Mouse (Mus musculus) gonadal fat pad, adult 2 months (tissue): ENCODE measurements around the gene Spns1. TPM values are rescaled to one million over a fixed set of nuclear protein-coding genes. Genes with fewer than 3 reads are reported as not detected.
"Not testable (repeated sequence)": the region's sequence is repeated elsewhere in the genome, so short reads cannot be mapped to it uniquely, and the experiment has no call there.

Source experiments
- DNase-seq: peaks from one replicate; pipeline ENCODE4 v3.0.0-alpha.2; 2012; ENCODE audit warnings: low read depth
- polyA plus RNA-seq: library from polyadenylated mRNA; depleted of rRNA; stranded (reverse); fragments of >200 nt; gene quantifications from 2 replicates; pipeline ENCODE4 v1.2.3, GENCODE M21; 2012; rRNA removed

The Spns1 gene
- polyA plus RNA-seq = 144 and 156 TPM in 2 replicates

DNA sequence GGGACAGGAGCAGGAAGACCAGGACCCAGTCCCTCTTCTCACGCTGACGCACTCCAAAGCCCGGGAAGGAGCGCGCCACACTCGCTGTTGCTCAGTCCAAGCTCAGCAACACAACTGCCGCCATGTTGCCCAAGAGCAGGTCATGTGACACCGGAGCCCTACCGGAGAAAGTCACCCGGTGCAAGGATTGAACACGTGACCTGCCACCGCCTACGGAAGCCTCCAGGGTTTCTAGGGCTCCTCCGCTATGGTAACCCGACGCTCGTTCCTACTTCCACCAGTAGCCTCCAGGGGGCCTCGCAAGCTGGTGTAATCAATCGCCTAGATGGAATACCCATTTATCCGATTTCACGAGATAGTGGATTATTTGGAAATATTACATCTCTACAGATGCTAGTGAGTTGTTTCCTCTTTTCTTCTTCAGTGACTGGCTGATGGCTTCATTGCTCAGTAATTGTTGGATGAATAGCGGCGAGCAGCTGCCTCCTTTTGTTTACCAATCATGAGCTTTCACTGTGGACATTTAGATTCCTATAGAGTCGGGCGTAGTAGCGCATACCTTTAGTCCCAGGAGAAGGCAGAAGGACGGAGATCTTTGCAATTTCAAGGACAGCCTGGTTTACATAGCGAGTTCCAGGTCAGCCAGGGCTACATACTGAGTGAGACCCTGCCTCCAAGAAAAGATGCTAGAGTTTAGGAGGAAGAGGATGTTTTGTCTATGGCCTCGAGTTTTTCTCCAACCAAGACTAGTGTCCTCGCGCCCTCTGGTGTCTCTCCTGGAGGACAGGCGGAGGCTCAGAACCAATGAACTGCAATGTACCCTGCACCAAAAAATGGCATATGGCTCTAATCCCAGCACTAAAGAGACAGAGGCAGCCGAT is at the start of gene Spns1:
Spns1 (minus strand) TSS at position 173 of the 881 bp plus-strand sequence.
- DNase-seq = peak; percentile 82

DNA sequence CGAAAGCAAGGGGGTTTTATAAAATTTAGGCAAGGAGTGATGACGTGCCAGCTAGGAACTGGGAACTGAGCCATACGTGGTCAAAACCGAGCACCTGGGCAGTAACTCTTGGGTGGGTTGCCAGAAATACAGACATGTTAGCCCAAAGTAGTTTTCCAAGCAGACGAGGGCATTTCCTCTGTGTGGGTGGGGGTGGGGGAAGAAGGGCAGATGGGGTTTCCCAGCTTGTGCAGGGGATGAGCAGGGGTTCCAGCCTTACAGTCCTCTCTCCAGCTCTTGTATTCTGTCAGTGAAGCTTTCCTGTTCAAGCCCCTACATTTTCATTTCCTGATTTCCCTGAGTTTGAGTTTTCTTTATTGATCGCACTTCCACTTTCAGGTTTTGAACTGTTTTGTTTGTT is 46.9 kb upstream of the Spns1 start:
- DNase-seq = no peak

DNA sequence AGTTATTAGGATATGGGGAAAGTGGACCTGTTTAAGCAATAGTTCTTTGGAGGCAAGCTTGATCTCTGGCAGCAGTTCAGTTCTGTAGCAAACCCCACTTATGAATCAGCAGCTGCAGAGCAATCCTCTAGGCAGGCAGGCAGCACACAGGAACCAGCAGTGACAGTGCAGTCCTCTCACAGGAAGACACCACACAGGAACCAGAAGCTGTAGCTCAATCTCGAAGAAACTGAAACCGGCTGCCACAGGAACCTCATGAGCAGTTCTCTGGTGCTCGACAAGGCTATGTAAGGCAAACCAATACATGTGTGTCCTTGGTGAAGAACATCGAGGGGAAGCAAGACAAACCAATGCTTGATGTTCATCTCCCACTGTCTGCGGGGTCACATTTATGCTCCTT is 44.5 kb upstream of the Spns1 start:
- no peak for DNase-seq

DNA sequence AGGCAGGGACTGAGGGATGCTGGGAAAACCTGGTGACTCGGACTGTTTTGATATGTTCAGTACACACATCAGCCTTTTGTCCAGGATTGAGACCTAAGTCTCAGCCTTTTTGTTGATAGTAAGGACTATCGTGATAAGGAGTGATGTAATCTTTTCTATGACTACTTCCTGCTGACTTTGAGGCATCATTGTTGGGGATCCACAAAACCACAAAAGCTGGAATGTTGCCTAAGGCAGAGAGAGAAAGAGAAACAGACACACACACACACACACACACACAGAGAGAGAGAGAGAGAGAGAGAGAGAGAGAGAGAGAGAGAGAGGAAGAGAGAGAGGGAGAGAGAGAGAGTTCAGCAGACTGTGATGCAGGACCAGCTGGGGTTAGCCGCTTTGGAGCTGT is 41.2 kb upstream of the Spns1 start:
- no peak for DNase-seq

DNA sequence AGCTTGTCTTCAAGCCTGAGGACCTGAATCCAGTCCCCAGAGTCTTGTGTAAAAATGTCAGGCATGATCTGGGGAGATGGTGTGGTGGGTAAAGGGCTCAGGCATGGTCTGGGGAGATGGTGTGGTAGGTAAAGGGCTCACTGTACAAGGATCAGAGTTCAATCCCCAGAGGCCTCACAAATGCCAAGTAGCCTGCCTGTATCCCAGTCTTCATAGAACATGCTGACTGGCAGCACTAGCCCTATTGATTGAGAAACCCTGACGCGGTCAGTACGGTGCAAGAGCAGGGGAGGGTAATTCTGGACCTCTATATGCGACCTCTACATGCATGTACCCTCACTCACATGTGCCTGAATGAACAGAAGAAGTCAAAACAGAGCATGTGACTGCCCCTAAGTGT is 40.4 kb upstream of the Spns1 start:
- DNase-seq = no peak

DNA sequence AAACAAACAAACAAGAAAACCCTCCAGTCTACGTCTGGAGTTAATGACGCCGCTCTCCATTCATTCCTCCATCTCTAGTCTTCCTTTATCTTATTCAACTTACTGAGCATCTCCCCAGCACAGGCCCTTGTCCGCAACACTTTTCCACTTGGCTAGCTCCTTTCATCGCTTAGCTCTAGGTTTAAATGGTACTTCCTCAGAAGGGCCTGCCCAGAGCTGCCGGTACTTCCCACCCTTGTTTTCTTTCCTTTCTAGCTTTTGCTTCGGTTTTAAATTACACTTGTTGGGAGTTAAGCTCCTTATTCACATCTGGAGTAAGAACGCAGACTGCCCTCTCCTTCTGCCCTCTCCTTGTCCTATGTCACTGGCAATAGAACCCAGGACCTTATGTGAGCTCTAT is 39.8 kb upstream of the Spns1 start:
- DNase-seq = no peak

DNA sequence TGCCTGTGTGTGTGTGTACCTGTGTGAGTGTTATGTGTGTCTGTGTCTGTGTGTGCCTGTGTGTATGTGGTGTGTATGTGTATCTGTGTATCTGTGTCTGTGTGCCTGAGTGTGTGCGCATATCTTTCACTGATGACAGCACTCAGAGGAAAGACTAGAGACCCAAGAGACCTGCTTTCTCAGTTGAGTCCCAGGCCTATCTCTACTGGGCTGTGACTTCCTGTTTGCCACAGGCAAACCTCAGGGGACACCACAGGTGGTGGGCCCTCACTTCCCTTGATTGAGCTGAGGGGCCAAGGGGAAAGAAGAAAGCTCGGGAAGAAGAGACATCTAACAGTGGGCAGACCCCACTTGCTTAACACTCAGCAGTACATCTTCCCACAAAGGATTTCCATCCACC is 39.4 kb upstream of the Spns1 start:
- DNase-seq = no peak

DNA sequence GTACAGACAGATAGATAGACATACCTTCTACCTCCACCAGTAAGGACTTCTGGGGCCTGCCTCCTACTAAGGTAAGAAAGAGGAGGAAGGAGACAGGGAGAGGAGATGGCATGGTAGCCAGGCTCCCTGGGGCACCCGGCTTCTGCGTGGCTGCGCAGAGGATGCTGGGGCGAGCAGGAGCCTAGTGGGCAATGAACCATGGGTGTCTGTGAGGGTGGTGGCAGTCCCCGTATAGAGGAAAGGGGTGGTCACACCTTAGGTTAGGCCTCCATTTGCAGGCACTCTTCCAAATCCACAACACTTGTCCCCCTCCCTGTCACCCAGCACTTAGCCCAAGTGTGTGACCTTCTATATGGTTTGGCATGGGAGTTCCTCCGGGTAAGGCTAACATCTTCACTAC is 37.5 kb upstream of the Spns1 start, which contains the start of gene Cd19:
Cd19 (minus strand) TSS at position 165 of the 400 bp plus-strand sequence.
- DNase-seq = no peak

DNA sequence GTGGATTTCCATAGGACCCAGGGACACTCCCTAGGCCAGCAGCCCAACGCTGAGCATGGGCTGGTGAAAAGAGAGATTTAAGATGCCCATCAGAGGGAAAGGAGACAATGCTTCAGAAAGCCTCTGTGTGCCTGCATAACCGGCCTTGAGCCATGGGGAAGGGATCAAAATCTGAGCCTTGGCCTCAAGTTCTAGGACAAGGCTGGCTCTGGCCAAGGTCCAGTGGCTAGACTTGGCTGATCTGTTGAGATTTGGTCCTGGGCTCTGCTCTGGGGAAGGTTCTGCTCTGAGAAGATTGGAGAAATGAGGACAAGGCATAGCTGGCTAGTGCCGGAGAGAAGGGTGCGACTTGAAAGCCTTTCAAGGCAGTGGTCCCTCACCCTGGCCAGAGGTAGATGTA is 33.8 kb upstream of the Spns1 start:
- no peak for DNase-seq

DNA sequence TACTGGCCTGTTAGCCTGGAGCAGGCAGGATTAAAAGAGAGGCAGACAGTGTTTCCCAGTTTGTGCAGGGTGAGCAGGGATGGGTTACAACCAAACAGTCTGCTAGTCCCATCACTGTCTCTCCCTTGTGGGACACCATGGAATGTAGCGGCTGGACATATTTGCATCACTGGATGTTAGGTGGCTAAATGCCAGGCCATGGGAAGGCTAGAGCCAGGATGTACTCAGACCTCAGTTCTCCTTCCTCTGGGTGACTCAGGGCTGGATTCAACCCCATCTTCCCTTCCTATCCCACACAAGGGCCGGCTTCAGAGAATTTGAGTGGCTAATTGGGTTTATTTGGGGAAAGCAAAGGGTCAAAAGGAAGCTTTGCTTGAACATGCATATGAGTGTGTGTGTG is 31.4 kb upstream of the Spns1 start:
- DNase-seq = no peak

DNA sequence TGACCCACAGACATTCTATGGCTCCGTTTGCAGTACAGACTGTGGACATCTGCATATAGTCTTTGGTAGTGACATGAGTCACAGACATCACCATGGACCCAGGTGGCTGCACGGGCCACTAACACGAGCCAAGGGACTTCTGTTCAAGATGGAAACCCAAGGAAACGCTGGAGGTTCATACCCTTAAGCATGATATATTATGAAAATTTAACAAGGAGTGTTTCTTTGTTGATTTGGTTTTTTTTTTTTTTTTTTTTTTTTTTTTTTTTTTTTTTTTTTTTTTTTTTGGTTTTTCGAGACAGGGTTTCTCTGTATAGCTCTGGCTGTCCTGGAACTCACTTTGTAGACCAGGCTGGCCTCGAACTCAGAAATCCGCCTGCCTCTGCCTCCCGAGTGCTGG is 25.3 kb upstream of the Spns1 start:
- DNase-seq = not testable (repeated sequence)

DNA sequence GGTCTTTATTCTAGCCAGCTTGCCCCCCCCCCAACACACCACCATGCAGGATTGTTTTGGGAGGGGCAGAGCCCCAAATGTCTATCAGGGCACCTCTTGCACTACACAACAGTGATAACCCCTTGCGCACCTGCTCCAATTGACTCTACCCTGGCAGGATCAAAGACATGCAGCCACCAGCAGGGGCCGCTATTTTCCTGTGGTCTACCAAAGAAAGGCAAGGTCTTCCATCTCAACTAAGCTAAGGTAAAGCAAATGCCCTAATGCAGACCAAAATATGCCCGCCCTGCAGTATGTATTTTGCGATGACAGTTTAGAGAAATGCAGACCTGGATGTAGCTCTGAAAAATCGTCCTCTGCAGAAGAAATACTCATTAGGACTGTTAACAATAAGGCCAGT is 22.3 kb upstream of the Spns1 start:
- DNase-seq = no peak

DNA sequence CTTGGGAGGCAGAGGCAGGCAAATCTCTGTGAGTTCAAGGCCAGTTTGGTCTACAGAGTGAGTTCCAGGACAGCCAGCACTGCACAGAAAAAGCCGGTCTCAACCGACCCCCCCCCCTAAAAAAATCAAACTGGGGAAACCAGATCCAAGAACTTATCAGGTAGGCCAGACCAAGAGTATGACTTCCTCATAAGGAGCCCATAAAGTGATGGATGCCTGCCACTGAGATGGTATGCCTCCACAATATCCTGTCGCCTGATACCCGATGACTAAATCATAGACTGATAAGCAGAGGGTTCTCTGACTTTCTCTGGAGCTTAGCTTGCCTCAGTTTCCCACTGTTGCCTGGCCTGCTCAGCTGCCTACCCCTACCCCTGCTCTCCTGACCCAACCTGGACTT is 20.6 kb upstream of the Spns1 start:
- DNase-seq = no peak

DNA sequence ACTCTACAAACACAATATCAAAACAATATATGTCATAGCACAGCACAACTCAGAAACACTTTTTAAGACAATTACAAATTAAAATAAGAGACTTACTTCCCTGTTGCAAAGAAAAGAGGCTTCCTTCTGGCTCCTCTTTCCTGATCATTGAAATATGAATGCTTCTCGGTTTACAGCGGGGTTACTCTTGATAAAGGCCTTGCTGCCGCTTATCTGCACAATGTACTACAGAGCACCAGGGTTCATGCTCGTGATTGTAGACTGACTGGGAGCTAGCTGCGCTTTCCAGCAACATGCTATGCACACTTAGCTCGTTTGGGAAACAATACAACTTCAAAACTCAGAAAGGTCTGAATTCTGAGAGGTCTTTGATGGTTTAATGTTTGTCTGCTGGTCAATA is 20.0 kb upstream of the Spns1 start:
- no peak for DNase-seq

DNA sequence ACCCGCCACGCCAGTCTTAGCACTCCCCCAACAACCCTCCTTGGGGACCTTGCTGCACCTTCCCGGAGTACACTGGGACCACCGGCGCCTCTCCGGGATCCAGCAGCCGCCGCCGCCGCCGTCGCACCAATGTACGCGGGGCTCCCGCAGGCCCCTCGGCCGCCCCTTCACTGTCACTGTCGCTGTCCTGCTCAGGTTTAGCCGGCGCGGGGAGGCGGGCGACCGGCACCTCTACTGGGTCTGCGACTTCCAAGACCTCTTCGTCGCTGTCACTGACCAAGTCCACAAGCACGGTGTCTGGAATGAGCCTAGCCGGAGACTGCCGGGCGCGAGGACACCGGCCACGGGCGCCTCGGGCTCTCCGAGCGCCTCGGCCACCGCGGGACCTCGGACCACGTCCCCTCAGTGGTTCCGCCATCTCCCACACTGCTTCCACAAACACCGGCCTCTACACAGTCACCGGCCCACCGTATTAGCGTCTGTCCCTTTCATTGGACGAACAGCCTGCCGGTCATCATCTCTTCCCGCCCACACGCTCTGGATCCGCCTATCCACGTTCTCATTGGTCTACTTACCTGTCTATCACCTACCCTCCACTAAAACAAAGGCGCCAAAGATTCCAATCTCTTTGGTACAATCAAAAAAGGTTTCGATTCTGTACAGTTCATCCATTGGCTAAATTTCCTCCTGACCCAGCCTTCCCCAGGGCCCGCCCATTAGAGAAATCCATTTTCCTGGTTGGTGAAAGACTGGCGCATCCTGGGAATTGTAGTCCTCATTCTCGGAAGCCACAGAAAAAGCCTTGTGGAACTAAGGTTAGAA is 19.3 kb upstream of the Spns1 start, which contains the start of gene Nfatc2ip:
Nfatc2ip (minus strand) TSS at position 440 of the 822 bp plus-strand sequence.
- DNase-seq = peak; percentile 99

DNA sequence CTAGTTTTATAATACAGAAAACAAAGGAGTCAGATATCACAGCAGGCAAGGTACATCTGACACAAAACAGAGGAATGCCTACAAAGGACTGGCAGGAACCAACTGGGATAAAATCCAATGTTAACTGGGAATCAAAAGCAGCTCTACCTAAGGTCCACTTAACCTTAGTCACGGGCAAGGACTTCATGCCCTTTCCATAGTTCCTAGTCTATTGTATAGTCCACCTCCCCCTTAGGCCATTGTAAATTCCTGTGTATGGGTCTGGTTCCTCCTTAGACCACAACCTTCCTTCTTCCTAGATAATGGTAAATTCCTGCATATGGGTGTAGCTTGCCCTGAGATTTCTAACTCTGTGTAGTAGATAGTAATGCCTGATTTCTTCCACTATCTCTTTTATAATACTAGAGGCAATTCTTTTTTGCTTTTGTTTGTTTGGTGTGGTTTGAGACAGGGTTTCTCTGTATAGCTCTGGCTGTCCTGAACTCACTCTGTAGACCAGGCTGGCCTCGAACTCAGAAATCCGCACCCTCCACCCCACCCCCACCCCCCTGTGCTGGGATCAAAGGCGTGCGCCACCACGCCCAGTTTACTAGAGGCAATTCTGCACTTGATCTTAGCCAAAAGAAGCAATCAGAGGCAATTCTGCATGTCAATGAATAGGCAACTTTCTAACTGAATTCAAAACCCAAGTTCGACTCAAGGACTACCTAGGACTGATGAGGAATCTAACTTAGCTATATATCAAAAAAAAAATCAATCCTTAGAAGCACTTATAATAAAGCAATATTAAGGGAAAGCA is 15.0 kb upstream of the Spns1 start:
- not testable (repeated sequence) for DNase-seq

DNA sequence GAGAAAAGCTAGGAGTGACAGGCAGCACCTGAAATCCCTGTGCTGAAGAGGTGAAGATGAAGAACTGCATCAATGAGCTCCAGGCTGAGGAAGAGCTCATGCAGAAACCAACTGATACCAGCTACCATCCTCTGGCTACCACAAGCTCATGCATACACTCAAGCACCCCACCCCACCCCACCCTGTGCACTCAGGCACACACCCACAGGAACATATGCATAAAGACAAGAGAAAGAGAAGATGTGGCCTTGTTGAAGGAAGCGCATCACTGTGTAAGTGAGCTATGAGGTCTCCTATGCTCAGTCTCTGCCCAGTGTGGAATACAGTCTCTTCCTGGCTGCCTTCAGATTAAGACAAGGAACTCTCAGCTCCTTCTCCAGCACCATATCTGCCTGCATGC is 10.9 kb upstream of the Spns1 start:
- DNase-seq = no peak

DNA sequence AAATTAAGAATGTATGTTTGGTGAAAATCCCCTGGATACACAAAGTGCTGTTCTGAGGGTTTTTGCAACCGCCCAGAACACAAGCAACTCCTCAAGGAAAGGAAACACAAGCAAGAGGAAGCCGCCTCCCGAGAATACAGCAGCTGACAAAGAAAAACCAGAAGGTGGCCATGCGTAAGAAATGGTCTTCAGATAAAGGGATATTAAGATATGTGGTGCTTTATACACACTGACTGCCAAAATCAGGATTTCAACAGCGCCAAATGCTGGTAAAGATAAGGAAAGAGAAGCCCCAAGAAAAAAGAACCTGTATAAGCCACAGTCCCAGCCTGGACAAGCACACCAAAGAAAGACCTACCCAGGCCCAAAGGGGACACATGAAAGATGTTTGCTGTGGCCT is 6.3 kb upstream of the Spns1 start:
- no peak for DNase-seq

DNA sequence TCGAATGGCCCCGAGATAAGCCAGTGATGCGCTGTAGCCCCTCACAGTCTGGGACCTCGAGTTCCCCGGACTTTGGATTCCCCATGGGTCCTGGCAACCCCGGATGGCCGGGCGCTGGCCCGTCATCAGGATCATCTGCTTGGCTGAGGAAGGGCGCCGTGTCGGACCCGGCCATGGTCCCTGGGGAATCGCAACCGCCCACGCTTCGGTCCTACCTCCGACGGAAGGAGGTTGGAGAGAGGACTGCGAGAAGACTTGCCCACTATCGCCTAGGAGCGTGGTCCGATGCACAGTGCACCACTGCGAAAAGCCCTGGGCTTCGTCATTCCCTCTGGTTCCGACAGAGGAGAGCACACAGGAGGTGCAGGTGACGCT is 360 bp downstream of the Spns1 start:
- no peak for DNase-seq

DNA sequence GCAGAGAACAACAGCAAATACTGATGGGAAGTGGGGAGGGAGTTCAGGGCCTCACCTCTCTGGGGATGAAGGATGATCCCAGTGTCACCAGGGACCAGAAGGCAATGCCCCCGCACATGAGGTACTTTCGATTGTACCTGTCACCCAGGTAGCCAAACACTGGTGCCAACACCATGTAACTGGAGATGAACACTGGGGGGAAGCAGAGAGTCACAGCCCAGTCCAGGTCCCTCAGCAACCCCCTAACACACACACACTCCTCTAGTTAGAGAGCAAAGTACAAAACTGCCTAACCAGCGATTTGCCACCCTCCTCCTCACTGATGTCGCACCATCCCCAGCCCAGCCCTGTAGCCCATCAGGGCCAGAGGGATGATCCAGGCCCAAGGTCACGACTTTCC is 2.2 kb downstream of the Spns1 start:
- DNase-seq = no peak

DNA sequence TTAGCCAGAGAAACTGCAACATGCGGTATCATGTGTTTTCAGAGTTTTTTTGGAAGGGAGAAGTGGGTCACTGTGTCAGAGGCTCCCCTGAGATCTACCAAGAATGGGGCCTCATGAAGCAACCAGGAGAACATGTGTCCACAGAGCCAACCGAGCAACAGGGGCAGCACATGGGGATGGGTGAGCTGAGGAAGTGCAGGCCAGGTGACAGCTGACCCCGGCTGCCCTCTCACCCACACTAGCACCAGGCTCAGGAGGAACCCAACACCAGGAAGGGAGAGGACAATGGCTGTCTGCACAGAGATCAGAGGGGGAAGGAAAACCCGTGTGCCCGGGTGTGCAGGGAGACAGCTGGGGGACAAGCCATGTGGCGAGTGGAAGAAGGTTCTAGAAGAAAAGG is 2.7 kb downstream of the Spns1 start:
- no peak for DNase-seq

DNA sequence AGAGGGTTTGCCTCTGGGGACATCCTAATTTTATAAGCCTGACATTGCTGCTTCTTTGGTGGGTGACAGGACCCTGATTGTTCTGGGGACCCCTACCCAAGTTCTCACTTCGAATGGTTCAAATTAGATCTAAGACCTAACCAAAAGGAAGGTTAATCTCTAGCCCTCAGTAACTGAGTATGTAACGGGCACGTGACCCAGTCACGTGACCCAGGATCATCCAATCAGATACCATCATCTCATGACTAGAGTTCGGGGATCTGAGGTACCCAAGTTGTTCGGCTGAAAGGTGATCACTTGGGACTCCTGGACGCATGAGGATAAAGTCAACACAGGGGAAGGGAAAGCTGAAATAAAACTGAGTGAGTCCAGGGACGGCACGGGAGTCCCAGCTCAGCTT is 4.2 kb downstream of the Spns1 start:
- DNase-seq = no peak
